Mouse (Mus musculus): ENCODE results near the gene Wfdc11.
"Not testable (repeated sequence)": the region's sequence is repeated elsewhere in the genome, so short reads cannot be mapped to it uniquely, and the experiment has no call there.

Wfdc11 gene

DNA sequence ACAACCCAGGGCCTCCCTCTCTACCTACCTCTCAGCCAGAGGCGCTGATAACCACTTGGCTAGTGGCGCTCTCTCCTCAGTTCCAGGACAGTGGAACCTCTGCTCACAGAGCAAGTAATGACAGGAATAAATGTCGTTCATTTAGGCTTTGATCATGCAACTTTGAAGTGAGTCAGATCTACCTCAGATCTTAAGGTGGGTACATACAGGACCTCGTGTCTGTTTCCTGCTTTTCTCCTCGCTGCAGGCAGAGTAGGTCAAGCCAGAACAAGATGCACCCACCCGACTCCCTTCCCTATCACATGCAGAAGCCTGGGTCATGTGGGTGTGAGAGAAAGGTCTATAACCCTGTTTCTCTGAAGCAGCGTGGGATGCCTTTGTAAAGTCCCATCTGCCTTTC is at the start of gene Wfdc11:
TSS of gene Wfdc11 (minus strand) at position 101 of the 400 bp plus-strand sequence.
- DNase-seq (ENCODE audit: low spot score), result peak; percentile 30

DNA sequence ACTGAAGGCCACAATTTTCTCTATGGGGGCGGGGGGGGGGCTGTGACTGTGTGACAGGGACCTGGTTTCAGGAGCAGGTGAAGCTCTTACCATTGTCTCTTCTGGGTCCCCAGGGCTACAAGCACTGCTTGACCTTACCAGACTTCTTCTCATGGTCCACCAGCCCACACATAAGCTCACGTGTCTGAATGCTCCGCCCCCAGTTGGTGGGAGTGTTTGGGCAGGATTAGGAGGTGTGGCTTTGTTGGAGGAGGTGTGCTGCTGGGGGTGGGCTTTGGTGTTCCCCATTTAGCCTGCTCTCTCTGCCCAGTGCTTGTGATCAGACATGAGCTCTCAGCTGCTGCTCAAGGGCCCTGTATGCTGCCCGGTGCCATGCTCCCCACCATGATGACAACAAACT is 49.4 kb upstream of the Wfdc11 start:
- DNase-seq (ENCODE audit: low spot score), result no peak

DNA sequence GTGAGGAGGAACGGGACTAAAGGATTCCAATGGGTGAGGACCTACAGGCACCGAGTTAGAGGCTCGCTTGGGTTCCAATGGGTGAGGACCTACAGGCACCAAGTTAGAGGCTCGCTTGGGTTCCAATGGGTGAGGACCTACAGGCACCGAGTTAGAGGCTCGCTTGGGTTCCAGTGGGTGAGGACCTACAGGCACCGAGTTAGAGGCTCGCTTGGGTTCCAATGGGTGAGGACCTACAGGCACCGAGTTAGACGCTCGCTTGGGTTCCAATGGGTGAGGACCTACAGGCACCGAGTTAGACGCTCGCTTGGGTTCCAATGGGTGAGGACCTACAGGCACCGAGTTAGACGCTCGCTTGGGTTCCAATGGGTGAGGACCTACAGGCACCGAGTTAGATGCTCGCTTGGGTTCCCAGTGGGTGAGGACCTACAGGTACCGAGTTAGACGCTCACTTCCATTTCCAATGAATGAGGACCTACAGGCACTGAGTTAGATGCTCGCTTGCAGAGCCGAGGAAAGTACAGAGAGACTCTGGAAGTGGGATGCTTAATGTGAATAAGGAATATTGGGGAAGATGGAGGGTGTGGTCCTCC is 42.4 kb upstream of the Wfdc11 start:
- not testable (repeated sequence) for DNase-seq (ENCODE audit: low spot score)

DNA sequence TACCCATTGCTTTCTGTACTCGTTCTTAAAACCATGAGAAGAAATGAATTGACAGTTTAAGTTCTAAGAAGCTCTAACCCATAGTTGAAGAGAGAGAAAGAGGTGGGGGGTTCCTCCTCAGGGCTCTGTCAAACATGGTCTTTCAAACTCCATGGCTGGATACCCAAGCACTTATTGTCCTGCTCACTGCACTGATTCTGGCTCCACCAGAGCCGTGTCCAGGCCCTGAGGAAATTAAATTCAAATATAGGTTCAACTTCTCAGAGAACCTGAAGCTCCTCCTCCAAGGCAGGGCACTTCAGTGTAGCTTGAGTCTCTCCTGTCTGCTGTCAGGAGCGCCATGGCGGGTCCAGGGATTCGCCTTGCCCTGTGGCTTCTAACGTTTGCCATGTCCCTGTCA is 41.1 kb upstream of the Wfdc11 start, which contains the start of gene Spint5:
TSS of gene Spint5 (plus strand) at position 301 of the 400 bp plus-strand sequence.
- DNase-seq (ENCODE audit: low spot score), result no peak

DNA sequence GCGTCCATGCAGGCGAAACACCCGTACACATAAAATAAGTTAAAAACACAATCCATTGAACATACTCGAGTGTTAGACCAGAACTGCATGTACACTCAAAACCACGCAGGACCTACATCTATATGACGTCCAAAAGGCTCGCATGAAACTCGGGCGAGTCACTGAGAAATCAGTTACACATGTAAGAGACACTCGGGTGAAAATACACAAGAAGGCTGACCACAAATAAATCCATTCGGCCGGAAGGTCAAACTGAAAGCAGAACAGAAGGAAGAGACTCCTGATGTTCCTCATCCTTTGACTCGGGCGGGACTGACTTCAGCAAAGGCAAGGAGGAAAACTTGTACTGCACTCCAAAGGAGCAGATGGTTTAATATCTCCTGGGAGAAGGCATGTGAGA is 32.1 kb upstream of the Wfdc11 start:
- DNase-seq (ENCODE audit: low spot score), result no peak

DNA sequence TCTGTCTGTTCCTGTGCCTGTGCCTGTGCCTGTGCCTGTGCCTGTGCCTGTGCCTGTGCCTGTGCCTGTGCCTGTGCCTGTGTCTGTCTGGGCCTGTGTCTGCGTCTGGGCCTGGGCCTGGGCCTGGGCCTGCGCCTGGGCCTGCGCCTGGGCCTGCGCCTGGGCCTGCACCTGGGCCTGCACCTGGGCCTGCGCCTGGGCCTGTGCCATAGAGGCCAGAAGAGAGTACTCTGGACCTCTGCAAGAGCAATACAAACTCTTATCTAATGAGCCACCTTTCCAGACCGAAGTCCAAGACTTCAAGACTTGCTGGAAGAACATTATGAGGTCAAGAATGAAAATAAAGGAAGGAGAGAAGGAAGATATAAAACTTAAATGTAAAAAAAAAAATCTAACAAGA is 31.4 kb upstream of the Wfdc11 start:
- no peak for DNase-seq (ENCODE audit: low spot score)

DNA sequence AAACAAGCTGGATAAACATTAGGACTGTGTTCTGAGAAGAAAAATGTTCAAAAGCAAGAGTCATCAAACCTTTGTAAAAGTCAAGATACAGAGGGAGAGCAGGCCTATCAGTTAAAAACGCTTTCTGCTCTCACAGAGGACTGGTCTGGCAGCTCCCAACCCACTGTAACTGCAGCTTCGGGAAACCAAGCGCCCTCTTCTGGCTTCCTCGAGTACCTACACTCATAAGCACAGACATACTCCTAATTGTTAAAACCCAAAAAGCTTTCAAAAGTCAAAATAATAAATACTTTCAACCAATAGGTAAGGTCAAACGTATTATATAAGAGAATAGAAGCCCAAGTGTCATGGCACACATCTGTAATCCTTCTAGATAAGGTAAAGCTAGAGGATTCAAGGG is 30.3 kb upstream of the Wfdc11 start:
- no peak for DNase-seq (ENCODE audit: low spot score)

DNA sequence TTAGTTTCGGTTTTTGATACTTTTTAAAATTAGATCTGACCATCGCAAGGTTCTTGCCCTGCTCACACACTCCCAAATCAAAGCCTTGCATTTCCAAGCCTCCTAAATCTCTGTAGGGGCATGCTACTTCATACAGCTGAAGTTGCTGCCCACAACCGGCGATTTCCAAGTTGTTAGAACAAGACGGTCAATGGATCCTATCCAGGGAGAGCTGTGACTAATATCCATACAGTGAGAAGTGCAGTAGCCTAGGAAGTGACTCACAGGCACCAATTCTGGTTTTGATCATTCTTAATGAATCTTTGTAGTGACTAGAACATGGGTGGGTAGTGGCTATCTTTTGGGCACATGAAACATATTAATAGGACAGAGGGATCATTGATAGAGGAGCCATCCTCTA is 27.9 kb upstream of the Wfdc11 start:
- DNase-seq (ENCODE audit: low spot score), result no peak

DNA sequence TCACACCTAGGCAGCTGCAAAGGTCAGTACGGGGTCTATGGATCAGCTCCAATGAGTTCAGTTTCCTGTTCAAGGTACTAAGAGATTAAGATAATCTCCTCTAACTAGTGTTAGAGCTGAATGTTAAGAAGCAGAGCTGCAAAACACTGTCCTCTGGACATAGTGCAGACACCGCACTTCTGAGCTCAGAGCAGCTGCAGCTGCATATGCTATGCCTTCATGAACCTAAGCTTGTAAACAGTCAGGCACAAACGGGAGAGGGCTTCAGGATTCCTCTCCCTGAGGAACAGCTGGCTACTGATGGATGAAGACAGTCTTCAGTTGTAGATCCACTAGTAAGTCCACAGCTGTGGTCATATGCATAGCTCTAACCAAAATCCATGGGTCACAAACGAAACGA is 27.1 kb upstream of the Wfdc11 start:
- no peak for DNase-seq (ENCODE audit: low spot score)

DNA sequence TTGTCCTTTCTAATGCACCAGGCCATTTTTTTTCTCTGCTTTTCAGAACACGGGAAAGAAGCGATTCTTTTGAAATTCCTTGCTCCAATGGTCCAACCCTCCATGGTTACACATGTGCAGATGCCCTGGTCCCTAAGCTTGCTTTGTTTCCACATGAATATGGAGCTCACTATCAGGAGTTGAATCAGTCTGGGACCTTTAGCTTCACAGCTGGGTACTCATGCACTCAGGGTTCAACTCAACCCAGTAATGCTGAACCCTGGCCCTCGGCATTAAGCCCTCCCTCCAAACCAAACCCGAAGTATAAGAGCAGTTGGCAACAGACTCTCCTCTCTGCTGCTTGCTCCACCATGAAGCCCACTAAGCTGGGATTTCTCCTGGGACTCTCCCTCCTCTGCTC is 24.3 kb upstream of the Wfdc11 start, which contains the start of gene Spint4:
TSS of gene Spint4 (plus strand) at position 301 of the 400 bp plus-strand sequence.
- DNase-seq (ENCODE audit: low spot score), result no peak

DNA sequence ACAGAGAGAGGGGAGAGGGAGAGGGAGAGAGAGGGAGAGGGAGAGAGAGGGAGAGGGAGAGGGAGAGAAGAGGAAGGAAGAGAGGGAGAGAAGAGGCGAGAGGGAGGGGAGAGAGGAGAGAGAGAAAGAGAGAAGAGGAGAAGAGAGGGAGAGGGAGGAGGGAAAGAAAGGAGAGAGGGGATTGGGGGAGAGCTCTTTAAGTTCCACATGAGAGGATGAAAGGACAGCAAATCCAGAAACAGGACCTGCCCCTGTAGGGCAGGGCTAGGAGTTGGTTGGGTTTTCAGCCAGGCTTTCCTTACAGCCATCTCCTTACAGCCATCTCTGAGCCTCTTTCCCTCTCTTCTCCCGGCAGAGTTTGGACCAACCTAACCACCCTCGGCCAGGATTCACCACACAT is 10.9 kb upstream of the Wfdc11 start, which contains the start of gene Wfdc13:
TSS of gene Wfdc13 (plus strand) at position 301 of the 400 bp plus-strand sequence.
- DNase-seq (ENCODE audit: low spot score), result no peak

DNA sequence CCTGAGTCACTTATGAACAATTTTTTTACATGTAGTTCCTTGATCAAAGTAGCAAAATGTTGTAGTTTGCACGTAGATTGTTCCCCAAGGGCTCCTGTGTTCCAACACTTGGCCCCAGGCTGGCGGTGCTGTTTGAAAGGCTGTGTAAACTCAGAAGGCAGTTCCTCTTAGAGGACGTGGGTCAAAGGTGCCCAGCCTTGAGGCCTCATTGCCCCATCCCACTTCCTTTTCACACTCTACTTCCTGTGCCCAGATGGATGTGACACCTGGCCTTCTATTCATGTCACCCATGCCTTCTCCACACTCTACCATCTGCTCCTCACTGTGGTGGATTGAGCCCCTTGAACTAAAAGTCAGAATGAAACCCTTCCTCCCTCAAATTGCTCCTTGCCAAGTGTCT is 6.0 kb upstream of the Wfdc11 start:
- DNase-seq (ENCODE audit: low spot score), result no peak

DNA sequence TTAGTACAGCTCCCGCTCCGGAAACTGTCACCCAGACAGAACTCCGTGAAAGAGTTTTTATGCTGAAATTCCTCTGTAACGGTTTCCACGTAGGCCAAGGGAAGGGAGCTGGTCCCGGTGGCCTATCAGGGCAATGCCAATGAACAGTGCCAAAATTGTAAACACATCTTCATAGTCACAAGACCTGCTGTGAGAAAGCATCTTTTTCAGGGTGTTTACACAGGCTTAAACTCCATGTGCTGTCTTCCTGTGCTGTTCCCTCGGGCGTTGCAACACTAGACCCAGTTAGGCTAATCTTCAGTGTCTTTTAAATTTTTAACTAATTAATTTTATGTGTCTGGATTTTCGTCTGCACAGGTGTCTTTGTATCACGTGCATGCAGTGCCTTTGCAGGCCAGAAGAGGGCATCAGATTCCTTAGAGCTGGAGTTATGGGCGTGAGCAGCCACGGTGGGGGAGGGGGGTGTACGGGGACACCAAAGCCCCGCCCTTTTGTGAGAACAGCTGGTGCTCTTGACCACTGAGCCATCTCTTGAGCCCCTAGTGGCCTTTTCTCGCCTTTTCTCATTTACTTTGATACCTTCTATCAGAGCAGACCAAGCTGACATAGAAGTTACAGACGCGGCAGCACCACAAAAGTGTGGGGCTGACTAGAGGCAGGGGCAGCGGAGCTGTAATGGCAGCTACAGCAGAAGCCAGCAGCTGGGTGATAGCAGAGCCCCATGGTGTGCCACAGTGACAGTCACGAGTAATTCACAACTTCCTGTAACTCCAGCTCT is 5.2 kb upstream of the Wfdc11 start:
- peak; percentile 78 for DNase-seq (ENCODE audit: low spot score)

DNA sequence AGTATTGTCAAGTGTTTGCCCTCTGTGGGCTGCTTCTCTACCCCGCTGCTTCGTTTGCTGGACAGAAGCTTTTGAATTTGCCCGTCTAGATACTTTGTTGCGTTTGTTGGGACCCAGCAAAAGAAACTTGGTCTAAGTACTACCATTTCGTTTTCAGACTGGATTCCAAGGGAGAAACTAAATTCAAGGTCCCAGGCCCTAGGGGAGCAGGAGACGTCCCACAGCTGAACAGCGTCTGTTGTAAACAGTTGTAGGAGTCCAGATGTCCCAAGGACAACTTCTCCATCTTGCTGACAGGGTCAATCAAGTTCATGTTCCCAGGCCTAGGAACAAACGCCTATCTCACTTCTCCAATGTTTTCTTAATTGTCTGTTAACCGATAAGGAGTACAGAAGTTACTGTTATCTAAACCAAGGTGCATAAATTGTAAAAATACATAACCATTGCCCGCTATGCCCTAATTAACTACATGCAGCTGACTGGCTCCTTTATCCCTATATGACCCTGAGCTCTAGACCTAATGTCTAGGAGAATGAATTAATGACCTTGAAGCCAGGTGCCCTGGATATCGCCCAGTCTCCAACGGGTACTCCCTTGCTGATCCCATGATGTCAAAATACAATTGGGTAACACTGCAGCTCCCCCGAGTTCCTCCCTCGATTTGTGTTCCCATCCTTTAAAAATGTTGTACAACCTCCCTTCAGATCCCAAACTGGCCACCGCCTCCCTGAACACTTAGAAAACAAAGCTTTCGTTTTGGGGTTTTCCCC is 3.2 kb upstream of the Wfdc11 start:
- DNase-seq (ENCODE audit: low spot score), result no peak

DNA sequence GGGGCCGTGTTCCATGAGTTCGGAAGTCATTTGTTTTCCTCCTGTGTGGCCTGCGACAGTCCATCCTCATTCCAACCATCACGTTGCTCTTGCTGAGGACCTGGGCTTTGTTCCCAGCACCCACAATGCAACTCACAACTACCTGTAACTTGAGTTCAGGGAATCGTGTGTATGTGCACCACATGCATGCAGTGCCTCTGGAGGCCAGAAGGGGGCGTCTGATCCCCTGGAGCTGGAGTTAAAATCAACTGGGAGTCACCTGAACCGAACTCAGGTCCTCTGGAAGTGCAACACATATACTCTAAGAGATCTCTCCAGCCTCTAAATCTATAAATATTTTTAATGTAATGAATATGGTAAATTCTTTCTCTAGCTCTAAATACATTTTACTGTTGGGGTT is 2.2 kb upstream of the Wfdc11 start:
- DNase-seq (ENCODE audit: low spot score), result no peak

DNA sequence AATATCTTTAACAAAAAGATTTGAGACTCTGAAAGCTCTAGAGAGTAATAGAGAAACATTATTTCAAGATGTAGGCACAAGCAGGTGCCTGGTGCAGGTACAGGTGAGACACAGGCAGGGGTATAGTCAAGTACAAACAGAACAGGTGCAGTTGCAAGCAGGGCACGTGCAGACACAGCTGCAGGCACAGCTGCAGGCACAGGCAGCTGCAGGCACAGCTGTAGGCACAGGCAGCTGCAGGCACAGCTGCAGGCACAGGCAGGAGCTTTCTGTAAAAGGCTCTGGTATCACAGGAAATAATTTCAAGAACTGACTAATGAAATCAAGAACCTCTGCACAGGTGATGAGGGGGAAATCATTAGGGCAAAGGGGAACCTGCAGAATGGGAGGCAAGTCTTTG is 2.9 kb downstream of the Wfdc11 start:
- DNase-seq (ENCODE audit: low spot score), result no peak

DNA sequence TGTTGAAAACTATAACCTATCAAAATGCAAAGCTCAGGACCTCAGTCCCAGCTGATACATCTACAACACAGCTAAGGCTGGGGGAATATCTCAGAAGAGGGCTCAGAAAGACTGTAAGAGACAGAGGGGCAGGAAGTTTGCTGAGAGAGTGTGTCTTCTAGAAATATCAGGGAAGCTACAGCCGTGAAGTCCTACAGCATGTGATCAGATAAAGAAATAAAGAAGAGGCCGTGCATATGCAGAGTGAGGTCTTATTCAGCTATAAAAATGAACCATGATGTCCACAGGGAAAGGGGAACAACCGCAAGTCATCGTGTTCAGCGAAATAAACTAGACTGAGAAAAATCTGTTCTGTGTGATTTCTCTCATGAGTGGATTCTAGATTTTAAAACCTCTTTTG is 3.6 kb downstream of the Wfdc11 start:
- no peak for DNase-seq (ENCODE audit: low spot score)

DNA sequence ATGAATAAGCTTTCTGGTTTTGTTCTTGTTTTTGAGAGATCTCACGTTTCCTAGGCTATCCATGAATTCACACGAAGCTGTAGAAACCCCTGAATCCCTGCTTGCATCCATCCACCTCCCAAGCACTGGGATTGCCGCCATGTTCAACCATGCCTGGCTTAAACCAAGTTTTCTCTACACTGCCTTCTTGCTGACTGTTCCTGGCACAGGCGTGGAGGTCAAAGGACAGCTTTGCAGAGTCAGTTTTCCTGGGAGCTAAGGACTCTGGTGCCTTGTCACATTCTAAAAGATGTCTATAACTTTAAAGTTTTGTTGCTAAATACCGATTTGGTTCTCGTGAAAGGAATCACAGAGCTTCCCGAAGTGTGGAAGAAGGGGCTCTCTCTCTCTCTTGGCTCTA is 9.0 kb downstream of the Wfdc11 start:
- no peak for DNase-seq (ENCODE audit: low spot score)

DNA sequence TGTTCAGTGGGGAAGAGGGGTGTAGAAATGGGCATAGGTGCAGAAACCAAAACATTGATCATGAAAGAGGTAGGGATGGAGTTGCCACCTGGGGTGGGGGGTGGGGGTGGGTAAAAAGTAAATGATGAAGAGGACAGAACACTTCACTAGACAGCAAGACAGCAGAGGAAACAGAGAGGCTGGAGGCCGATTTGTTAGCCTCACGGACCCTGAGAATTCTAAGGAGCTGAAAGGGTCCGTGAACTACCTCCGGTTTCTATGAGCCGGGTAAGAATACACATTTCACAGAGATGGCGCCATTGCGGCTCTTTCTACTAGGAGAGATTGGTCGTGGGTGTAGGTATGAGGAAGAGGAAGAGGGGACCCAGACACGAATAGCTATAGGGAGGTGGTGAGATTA is 17.4 kb downstream of the Wfdc11 start, which contains the start of gene Wfdc9:
TSS of gene Wfdc9 (minus strand) at position 101 of the 400 bp plus-strand sequence.
- no peak for DNase-seq (ENCODE audit: low spot score)

DNA sequence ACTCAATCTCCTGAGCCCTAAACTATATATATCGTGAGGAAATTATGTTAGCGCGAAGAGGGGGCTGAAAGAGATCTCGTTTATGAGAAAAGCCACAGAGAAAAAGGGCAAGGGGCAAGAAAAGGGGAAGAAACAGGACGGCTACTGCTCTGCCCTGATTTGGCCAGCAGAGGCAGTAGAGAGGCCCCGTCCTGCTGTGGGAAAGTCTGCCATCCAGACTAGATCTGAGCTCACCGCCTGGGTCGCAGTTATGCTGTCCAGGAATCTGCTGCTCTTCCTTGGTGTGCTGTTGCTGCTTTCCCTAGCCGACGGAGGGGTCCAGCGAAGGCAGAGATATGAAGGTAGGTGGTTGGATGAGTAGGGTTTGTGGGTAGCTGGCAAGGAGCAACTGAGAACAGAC is 18.0 kb downstream of the Wfdc11 start, which contains the start of gene Wfdc10:
TSS of gene Wfdc10 (plus strand) at position 189 of the 400 bp plus-strand sequence.
- DNase-seq (ENCODE audit: low spot score), result peak; percentile 60

DNA sequence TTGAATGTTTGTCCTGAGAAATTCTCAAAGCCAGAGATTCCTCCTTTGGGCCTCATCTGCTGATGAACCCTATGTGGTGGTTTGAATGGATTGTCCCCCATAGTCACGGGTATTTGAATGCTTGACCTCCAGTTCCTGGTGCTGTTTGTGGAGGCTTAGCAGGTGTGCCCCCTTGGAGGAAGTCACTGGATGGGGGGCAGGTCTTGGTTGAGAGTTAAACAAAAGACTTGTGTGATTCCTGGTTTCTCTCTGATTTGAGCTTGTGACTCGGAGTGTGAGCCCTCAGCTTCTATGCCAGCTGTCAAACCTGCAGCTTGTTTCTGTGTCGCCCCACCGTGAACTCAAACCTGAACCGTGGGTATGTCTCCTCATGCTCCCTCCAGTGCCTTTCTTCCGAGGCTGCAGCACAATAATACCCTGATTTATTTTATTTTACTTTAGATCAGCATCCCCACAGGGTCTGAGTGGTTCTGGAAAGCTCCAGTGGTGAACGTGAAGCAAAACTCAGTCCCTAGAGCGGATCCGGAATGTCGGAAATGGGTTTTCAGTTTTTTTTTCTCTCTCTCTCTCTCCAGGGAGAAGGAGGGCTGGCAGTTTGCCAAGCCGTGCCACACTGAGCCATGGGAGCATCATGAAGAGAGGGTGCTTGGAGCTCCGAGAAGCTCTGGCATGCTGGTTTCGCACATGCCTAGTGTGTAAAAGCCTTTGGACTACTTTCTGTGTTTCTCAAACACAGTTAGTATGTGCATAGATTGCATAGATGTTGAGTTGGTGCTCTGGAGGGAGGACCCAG is 31.8 kb downstream of the Wfdc11 start:
- no peak for DNase-seq (ENCODE audit: low spot score)

DNA sequence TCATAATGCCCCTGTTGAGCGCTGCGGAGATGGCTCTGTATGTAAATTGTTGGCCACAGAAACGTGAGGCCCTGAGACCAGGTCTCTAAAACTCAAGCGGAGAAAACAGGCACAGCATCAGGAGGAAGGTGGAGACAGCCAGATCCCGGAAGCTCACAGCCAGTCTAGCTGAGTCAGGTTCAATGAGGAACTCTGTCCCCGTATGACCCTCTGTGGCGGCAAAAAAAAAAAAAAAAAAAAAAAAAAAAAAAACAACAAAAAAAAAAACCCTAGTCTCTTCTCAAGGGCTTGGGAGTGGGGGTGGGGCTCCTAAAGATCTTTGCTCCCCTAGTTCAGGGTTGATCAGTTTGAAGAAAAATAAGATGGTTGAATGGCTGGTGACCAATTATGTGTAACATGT is 32.8 kb downstream of the Wfdc11 start:
- no peak for DNase-seq (ENCODE audit: low spot score)

Data from urinary bladder, postnatal 14 days (tissue).